Mouse (Mus musculus): ENCODE measurements at regions not wholly inside any gene's neighbourhood (a gene's known extent, or its start where the extent isn't known, plus 50 kb on each side); places are given as distances from the start of the nearest gene placed in this dataset.

- H3K79me2 ChIP-seq (ENCODE audit: control insufficient read depth, insufficient read depth, low read length, poor library complexity): no peaks in the 10 kb centered on the region
- H3K4me3 ChIP-seq (ENCODE audit: control insufficient read depth in 1 of 2, insufficient read depth in 1 of 2, low read depth in 2 of 2, low read length in 2 of 2): no peak overlapping the region
- H3K27ac ChIP-seq (ENCODE audit: control insufficient read depth, low read depth, low read length): no peak overlapping the region
- H3K9ac ChIP-seq (ENCODE audit: control insufficient read depth, low read depth, low read length, poor library complexity, severe bottlenecking): no peak overlapping the region
- no peaks in the 10 kb centered on the region for H3K27me3 ChIP-seq (ENCODE audit: control insufficient read depth in 1 of 2, insufficient read depth in 2 of 2, low read length in 2 of 2)
- no peaks in the 10 kb centered on the region for H3K9me3 ChIP-seq (replicated peaks; ENCODE audit: insufficient read depth, low read length)
- DNase-seq (ENCODE audit: low read depth, low spot score): no peak
- no peaks in the 10 kb centered on the region for H3K36me3 ChIP-seq (ENCODE audit: control insufficient read depth in 1 of 2, insufficient read depth in 2 of 2, low read length in 2 of 2)
- no peaks in the 10 kb centered on the region for H3K4me1 ChIP-seq (ENCODE audit: control insufficient read depth in 1 of 2, insufficient read depth in 2 of 2, low read length in 2 of 2)
- TF ChIP-seq HCFC1 (IDR thresholded peaks at IDR 0.05; ENCODE audit: low read depth, low read length): no peak
- no peak for TF ChIP-seq ZC3H11A (IDR thresholded peaks at IDR 0.05; ENCODE audit: low read depth, low read length)
- no peak for TF ChIP-seq POLR2AphosphoS5 (IDR thresholded peaks at IDR 0.05; ENCODE audit: borderline replicate concordance, low read depth, low read length)
- no peak for TF ChIP-seq USF1 (IDR thresholded peaks at IDR 0.05; ENCODE audit: low read depth, low read length)
- no peak for TF ChIP-seq JUND (IDR thresholded peaks at IDR 0.05; ENCODE audit: low read depth, low read length)
- TF ChIP-seq POLR2AphosphoS2 (IDR thresholded peaks at IDR 0.05; ENCODE audit: low read length): no peak
- TF ChIP-seq ZMIZ1 (IDR thresholded peaks at IDR 0.05; ENCODE audit: low read depth, low read length): no peak
- TF ChIP-seq USF2 (IDR thresholded peaks at IDR 0.05; ENCODE audit: borderline replicate concordance in 1 of 2, insufficient read depth in 1 of 2, low read depth in 1 of 2, low read length in 2 of 2): no peak
- no peak for TF ChIP-seq UBTF (IDR thresholded peaks at IDR 0.05; ENCODE audit: borderline replicate concordance, insufficient read depth, low read depth, low read length)
- no peak for TF ChIP-seq CTCF (IDR thresholded peaks at IDR 0.05 in 2 of 3, conservative IDR thresholded peaks at IDR 0.05 in 1 of 3; ENCODE audit: control insufficient read depth in 1 of 3, insufficient read depth in 1 of 3, low read depth in 2 of 3, low read length in 3 of 3, poor library complexity in 1 of 3, severe bottlenecking in 1 of 3)
These were observed 864.7 kb upstream of the Gm8797 start for GRCm38 (mm10) chr3:4885916-4886315.

GRCm38 (mm10) chr3:4893108-4893507 is 857.5 kb upstream of the Gm8797 start:
- Histone ChIP-seq H3K79me2 (ENCODE audit: control insufficient read depth, insufficient read depth, low read length, poor library complexity) (no peaks in the 10 kb centered on the region), H3K36me3 (ENCODE audit: control insufficient read depth in 1 of 2, insufficient read depth in 2 of 2, low read length in 2 of 2) (no peaks in the 10 kb centered on the region), H3K27me3 (ENCODE audit: control insufficient read depth in 1 of 2, insufficient read depth in 2 of 2, low read length in 2 of 2) (no peaks in the 10 kb centered on the region), H3K4me1 (ENCODE audit: control insufficient read depth in 1 of 2, insufficient read depth in 2 of 2, low read length in 2 of 2) (no peaks in the 10 kb centered on the region), H3K9me3 (replicated peaks; ENCODE audit: insufficient read depth, low read length) (no peaks in the 10 kb centered on the region), H3K27ac (ENCODE audit: control insufficient read depth, low read depth, low read length) (no peak overlapping the region), H3K9ac (ENCODE audit: control insufficient read depth, low read depth, low read length, poor library complexity, severe bottlenecking) (no peak overlapping the region), H3K4me3 (ENCODE audit: control insufficient read depth in 1 of 2, insufficient read depth in 1 of 2, low read depth in 2 of 2, low read length in 2 of 2) (no peak overlapping the region)
- TF ChIP-seq NELFE (IDR thresholded peaks at IDR 0.05; ENCODE audit: low read depth, low read length) (no peak), CHD1 (IDR thresholded peaks at IDR 0.05; ENCODE audit: low read depth, low read length) (no peak), ZMIZ1 (IDR thresholded peaks at IDR 0.05; ENCODE audit: low read depth, low read length) (no peak)
- no peak for DNase-seq (ENCODE audit: low read depth, low spot score)

GRCm38 (mm10) chr3:4895811-4896210 is 854.8 kb upstream of the Gm8797 start:
- no peak for TF ChIP-seq MYC (IDR thresholded peaks at IDR 0.05; ENCODE audit: low read depth, low read length)
- TF ChIP-seq USF1 (IDR thresholded peaks at IDR 0.05; ENCODE audit: low read depth, low read length): no peak
- no peak for TF ChIP-seq CHD1 (IDR thresholded peaks at IDR 0.05; ENCODE audit: low read depth, low read length)
- TF ChIP-seq NELFE (IDR thresholded peaks at IDR 0.05; ENCODE audit: low read depth, low read length): no peak
- TF ChIP-seq ZMIZ1 (IDR thresholded peaks at IDR 0.05; ENCODE audit: low read depth, low read length): no peak
- TF ChIP-seq SIN3A (IDR thresholded peaks at IDR 0.05; ENCODE audit: low read length): no peak
- no peak for TF ChIP-seq EP300 (IDR thresholded peaks at IDR 0.05; ENCODE audit: low read depth in 1 of 2, low read length in 2 of 2)
- no peak for TF ChIP-seq CHD2 (IDR thresholded peaks at IDR 0.05; ENCODE audit: low read length)
- no peak for TF ChIP-seq ETS1 (IDR thresholded peaks at IDR 0.05; ENCODE audit: low read depth, low read length)
- TF ChIP-seq BHLHE40 (IDR thresholded peaks at IDR 0.05; ENCODE audit: borderline replicate concordance, low read depth, low read length): no peak
- TF ChIP-seq MAX (IDR thresholded peaks at IDR 0.05; ENCODE audit: low read length): no peak
- TF ChIP-seq JUND (IDR thresholded peaks at IDR 0.05; ENCODE audit: low read depth, low read length): no peak
- no peak for TF ChIP-seq POLR2AphosphoS5 (IDR thresholded peaks at IDR 0.05; ENCODE audit: borderline replicate concordance, low read depth, low read length)
- no peak for TF ChIP-seq POLR2AphosphoS2 (IDR thresholded peaks at IDR 0.05; ENCODE audit: low read length)
- TF ChIP-seq MXI1 (IDR thresholded peaks at IDR 0.05; ENCODE audit: low read depth, low read length): no peak
- no peak for TF ChIP-seq GATA1 (IDR thresholded peaks at IDR 0.05; ENCODE audit: low read depth, low read length)
- no peak for TF ChIP-seq RCOR1 (IDR thresholded peaks at IDR 0.05; ENCODE audit: low read depth, low read length)
- TF ChIP-seq CTCF (IDR thresholded peaks at IDR 0.05 in 2 of 3, conservative IDR thresholded peaks at IDR 0.05 in 1 of 3; ENCODE audit: control insufficient read depth in 1 of 3, insufficient read depth in 1 of 3, low read depth in 2 of 3, low read length in 3 of 3, poor library complexity in 1 of 3, severe bottlenecking in 1 of 3): no peak
- no peak for TF ChIP-seq TAL1 (IDR thresholded peaks at IDR 0.05; ENCODE audit: low read length)
- no peaks in the 10 kb centered on the region for H3K36me3 ChIP-seq (ENCODE audit: control insufficient read depth in 1 of 2, insufficient read depth in 2 of 2, low read length in 2 of 2)
- no peak overlapping the region for H3K4me3 ChIP-seq (ENCODE audit: control insufficient read depth in 1 of 2, insufficient read depth in 1 of 2, low read depth in 2 of 2, low read length in 2 of 2)
- H3K27me3 ChIP-seq (ENCODE audit: control insufficient read depth in 1 of 2, insufficient read depth in 2 of 2, low read length in 2 of 2): no peaks in the 10 kb centered on the region
- H3K79me2 ChIP-seq (ENCODE audit: control insufficient read depth, insufficient read depth, low read length, poor library complexity): no peaks in the 10 kb centered on the region
- H3K9me3 ChIP-seq (replicated peaks; ENCODE audit: insufficient read depth, low read length): no peaks in the 10 kb centered on the region
- H3K4me1 ChIP-seq (ENCODE audit: control insufficient read depth in 1 of 2, insufficient read depth in 2 of 2, low read length in 2 of 2): no peaks in the 10 kb centered on the region
- no peak overlapping the region for H3K9ac ChIP-seq (ENCODE audit: control insufficient read depth, low read depth, low read length, poor library complexity, severe bottlenecking)
- no peak for DNase-seq (ENCODE audit: low read depth, low spot score)
- H3K27ac ChIP-seq (ENCODE audit: control insufficient read depth, low read depth, low read length): no peak overlapping the region
